Mouse (Mus musculus): ENCODE results near the gene Ctnnbl1. TPM values are rescaled to one million over a fixed set of nuclear protein-coding genes. Genes with fewer than 3 reads are reported as not detected.

Ctnnbl1 gene
- polyA plus RNA-seq, 1 experiment, result 28.3 TPM

DNA sequence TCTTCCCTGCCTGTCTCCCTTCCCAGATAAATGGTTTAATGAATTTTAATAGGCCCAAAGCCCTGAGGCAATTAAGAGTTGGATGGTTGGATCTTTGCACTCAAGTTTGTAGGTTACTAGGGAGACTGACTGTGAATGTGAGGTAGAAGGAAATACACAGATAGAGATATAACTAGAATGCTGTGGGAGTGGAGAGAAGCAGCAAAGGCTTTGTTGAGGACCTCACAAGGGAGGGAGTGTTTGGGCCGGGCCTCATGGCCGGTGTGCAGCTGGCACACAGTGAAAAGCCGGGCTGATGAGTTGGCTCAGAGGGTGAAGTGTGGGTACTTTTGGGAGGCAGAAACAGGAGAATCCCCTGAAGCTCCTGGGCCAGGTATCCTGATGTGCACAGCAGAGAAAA is 43.8 kb downstream of the Ctnnbl1 start:
- peaks cover 6% of the 10 kb centered on the region; the same call in 1 of the 2 replicates for H3K36me3 ChIP-seq (ENCODE audit: control insufficient read depth, insufficient read depth, low read length)
- whole genome bisulfite sequencing, result 96% methylated on average over 3 of the region's 3 CpGs
- no peak for DNase-seq (ENCODE audit: low read depth in 1 of 2, low spot score in 2 of 2)
- TF ChIP-seq CTCF (IDR thresholded peaks at IDR 0.05; ENCODE audit: extremely low read depth, insufficient read depth, insufficient read length, insufficient replicate concordance) (no peak), POLR2A (IDR thresholded peaks at IDR 0.05; ENCODE audit: low read depth, low read length) (no peak)
- H3K27me3 ChIP-seq (ENCODE audit: control insufficient read depth, insufficient read depth, low read length), result no peaks in the 10 kb centered on the region
- H3K27ac ChIP-seq (ENCODE audit: insufficient read depth, low read length), result no peak overlapping the region
- H3K4me3 ChIP-seq (ENCODE audit: extremely low read depth, insufficient read depth, insufficient read length), result no peak overlapping the region
- no peaks in the 10 kb centered on the region for H3K4me1 ChIP-seq (ENCODE audit: control insufficient read depth, insufficient read depth, insufficient read length)

- TF ChIP-seq POLR2A (IDR thresholded peaks at IDR 0.05; ENCODE audit: low read depth, low read length) (no peak), CTCF (IDR thresholded peaks at IDR 0.05; ENCODE audit: extremely low read depth, insufficient read depth, insufficient read length, insufficient replicate concordance) (no peak)
- Histone ChIP-seq H3K4me3 (ENCODE audit: extremely low read depth, insufficient read depth, insufficient read length) (no peak overlapping the region), H3K36me3 (ENCODE audit: control insufficient read depth, insufficient read depth, low read length) (peaks cover 3% of the 10 kb centered on the region; the same call in 1 of the 2 replicates), H3K4me1 (ENCODE audit: control insufficient read depth, insufficient read depth, insufficient read length) (no peaks in the 10 kb centered on the region), H3K27me3 (ENCODE audit: control insufficient read depth, insufficient read depth, low read length) (no peaks in the 10 kb centered on the region), H3K27ac (ENCODE audit: insufficient read depth, low read length) (no peak overlapping the region)
- WGBS, result 91% methylated on average over 16 of the region's 16 CpGs
- DNase-seq (ENCODE audit: low read depth in 1 of 2, low spot score in 2 of 2), result no peak
Observed at GRCm38 (mm10) chr2:157783152-157783551, 46.0 kb downstream of the Ctnnbl1 start.

DNA sequence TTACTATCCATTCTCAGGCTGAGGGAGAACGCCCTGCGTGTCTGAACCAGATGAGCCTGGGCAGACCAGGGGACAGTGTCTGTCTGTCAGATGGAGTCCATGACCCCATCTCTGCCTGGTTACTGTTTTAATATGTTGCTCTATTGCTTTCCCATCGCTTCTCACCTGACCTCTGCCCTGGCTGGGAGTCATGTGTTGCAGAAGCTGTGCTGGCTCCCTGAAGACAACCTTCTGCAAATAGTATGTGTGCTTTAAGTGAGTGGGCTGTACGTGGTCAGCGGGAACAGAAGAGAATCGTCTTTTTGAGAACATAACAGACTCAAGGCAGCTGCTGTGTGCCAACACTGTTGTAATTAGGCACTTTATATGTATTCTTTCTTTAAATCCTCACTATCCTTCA is 47.0 kb downstream of the Ctnnbl1 start:
- Histone ChIP-seq H3K4me1 (ENCODE audit: control insufficient read depth, insufficient read depth, insufficient read length) (no peaks in the 10 kb centered on the region), H3K27me3 (ENCODE audit: control insufficient read depth, insufficient read depth, low read length) (no peaks in the 10 kb centered on the region), H3K36me3 (ENCODE audit: control insufficient read depth, insufficient read depth, low read length) (peaks cover 6% of the 10 kb centered on the region; the same call in 1 of the 2 replicates), H3K4me3 (ENCODE audit: extremely low read depth, insufficient read depth, insufficient read length) (no peak overlapping the region), H3K27ac (ENCODE audit: insufficient read depth, low read length) (no peak overlapping the region)
- DNase-seq (ENCODE audit: low read depth in 1 of 2, low spot score in 2 of 2), result no peak
- TF ChIP-seq POLR2A (IDR thresholded peaks at IDR 0.05; ENCODE audit: low read depth, low read length) (no peak), CTCF (IDR thresholded peaks at IDR 0.05; ENCODE audit: extremely low read depth, insufficient read depth, insufficient read length, insufficient replicate concordance) (no peak)
- WGBS, result 90% methylated on average over 6 of the region's 6 CpGs

DNA sequence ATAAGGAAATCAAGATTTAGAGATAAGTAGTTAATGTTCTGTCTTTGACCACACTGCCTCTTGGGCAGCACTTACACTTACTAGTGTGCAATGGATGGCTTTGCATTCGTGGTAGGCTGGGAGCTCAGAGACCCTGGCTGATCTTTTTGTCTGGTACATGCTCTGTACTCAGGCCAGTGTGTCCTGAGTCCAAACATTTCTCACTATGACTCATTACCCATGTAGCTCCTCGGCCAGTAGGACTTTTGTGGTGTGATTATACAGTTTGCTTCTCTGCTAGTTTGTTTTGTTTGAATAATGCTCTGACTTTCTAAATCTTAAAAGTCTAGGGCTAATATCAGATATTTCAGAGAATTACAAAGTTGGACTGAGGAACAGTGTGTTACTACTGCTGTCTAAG is 47.4 kb downstream of the Ctnnbl1 start:
- 78% methylated on average over 2 of the region's 2 CpGs for WGBS
- Histone ChIP-seq H3K27ac (ENCODE audit: insufficient read depth, low read length) (no peak overlapping the region), H3K27me3 (ENCODE audit: control insufficient read depth, insufficient read depth, low read length) (no peaks in the 10 kb centered on the region), H3K4me1 (ENCODE audit: control insufficient read depth, insufficient read depth, insufficient read length) (no peaks in the 10 kb centered on the region), H3K4me3 (ENCODE audit: extremely low read depth, insufficient read depth, insufficient read length) (no peak overlapping the region), H3K36me3 (ENCODE audit: control insufficient read depth, insufficient read depth, low read length) (peaks cover 7% of the 10 kb centered on the region; the same call in 1 of the 2 replicates)
- DNase-seq (ENCODE audit: low read depth in 1 of 2, low spot score in 2 of 2), result no peak
- TF ChIP-seq POLR2A (IDR thresholded peaks at IDR 0.05; ENCODE audit: low read depth, low read length), result no peak
- no peak for TF ChIP-seq CTCF (IDR thresholded peaks at IDR 0.05; ENCODE audit: extremely low read depth, insufficient read depth, insufficient read length, insufficient replicate concordance)

DNA sequence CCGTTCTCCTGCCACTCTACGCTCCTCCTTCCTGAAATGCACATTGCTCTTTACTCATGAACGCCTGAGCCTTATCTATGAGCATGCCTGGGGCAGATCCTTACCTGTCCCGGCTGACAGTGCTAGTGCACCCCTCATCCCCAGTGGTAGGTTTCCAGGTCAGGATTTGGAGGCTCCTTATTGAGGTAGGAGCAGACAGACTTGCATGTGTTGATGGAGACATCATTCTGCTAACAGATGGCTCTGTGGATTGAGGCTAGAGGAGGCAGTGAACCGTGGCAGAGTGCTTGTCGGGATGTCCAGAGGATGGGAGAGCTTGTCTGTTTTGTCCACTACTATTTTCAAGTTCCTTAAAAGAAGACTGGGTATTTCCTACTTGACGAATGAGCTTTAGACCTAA is 52.0 kb downstream of the Ctnnbl1 start:
- Histone ChIP-seq H3K4me3 (ENCODE audit: extremely low read depth, insufficient read depth, insufficient read length) (no peak overlapping the region), H3K27me3 (ENCODE audit: control insufficient read depth, insufficient read depth, low read length) (no peaks in the 10 kb centered on the region), H3K36me3 (ENCODE audit: control insufficient read depth, insufficient read depth, low read length) (peaks cover 11% of the 10 kb centered on the region), H3K27ac (ENCODE audit: insufficient read depth, low read length) (no peak overlapping the region), H3K4me1 (ENCODE audit: control insufficient read depth, insufficient read depth, insufficient read length) (no peaks in the 10 kb centered on the region)
- TF ChIP-seq CTCF (IDR thresholded peaks at IDR 0.05; ENCODE audit: extremely low read depth, insufficient read depth, insufficient read length, insufficient replicate concordance) (no peak), POLR2A (IDR thresholded peaks at IDR 0.05; ENCODE audit: low read depth, low read length) (no peak)
- 89% methylated on average over 7 of the region's 7 CpGs for WGBS
- no peak for DNase-seq (ENCODE audit: low read depth in 1 of 2, low spot score in 2 of 2)

DNA sequence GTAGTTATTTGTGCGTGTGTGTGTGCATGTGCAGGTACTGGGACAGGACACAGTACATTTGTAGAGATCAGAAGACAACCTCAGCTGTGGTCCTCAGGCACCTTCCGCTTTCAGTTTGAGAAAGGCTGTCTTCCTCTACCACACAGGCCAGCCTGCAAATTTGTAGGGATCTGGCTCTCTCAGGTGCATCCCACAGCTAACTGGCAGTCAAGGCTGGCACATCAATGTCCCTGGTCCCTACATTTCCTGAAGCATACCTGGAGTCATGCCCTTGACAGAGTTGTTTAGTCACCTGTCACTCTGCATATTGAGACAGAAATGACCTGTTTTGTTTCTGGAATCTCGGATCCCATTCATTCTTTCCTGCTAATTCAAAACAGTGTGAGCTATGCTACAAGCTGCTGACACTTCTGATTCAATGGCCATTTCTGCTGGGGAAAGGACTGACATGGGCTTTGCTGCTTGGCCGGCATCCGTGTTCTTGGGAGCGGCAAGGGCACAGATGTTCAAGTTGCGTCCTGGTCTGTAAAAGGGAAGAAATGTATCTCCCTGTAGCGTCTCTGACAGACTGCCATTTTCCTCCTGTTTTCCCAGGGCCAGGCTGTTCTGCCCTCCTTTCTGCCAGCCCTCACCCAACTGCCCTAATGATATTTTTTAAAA is 53.8 kb downstream of the Ctnnbl1 start:
- Histone ChIP-seq H3K36me3 (ENCODE audit: control insufficient read depth, insufficient read depth, low read length) (peaks cover 11% of the 10 kb centered on the region), H3K27me3 (ENCODE audit: control insufficient read depth, insufficient read depth, low read length) (no peaks in the 10 kb centered on the region), H3K27ac (ENCODE audit: insufficient read depth, low read length) (no peak overlapping the region), H3K4me3 (ENCODE audit: extremely low read depth, insufficient read depth, insufficient read length) (no peak overlapping the region), H3K4me1 (ENCODE audit: control insufficient read depth, insufficient read depth, insufficient read length) (no peaks in the 10 kb centered on the region)
- WGBS, result 97% methylated on average over 8 of the region's 8 CpGs
- TF ChIP-seq POLR2A (IDR thresholded peaks at IDR 0.05; ENCODE audit: low read depth, low read length) (no peak), CTCF (IDR thresholded peaks at IDR 0.05; ENCODE audit: extremely low read depth, insufficient read depth, insufficient read length, insufficient replicate concordance) (no peak)
- no peak for DNase-seq (ENCODE audit: low read depth in 1 of 2, low spot score in 2 of 2)

DNA sequence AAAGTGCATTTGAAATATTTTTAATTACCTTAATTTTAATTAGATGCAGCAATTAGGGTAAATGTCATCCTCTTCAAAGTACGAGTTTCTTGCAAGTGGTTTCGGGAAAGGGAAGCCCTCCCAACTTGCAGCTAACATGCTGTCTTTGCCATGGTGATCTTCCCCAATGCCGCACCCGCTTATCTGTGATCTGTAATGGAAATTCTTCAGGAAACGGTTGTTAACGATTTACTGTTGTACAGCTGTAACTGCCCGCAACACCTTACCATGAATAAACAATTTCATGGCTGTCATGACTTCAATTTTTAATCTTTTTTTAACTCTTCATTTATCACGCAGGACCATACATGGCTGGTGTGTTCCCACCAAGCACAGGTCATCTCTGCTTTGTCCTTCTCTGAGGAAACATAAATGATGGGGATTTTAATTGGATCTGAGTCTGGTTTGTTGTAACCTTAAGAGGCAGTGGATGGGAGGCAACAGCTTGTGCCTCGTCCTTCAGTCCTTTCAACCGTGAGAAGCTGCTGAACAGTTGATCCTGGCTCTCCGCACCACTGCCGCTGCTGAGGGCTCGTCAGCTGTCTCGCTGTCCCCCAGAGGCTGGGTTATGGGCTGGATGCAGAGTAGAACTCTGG is 54.4 kb downstream of the Ctnnbl1 start:
- Histone ChIP-seq H3K4me3 (ENCODE audit: extremely low read depth, insufficient read depth, insufficient read length) (no peak overlapping the region), H3K36me3 (ENCODE audit: control insufficient read depth, insufficient read depth, low read length) (peaks cover 11% of the 10 kb centered on the region), H3K27ac (ENCODE audit: insufficient read depth, low read length) (no peak overlapping the region), H3K4me1 (ENCODE audit: control insufficient read depth, insufficient read depth, insufficient read length) (no peaks in the 10 kb centered on the region), H3K27me3 (ENCODE audit: control insufficient read depth, insufficient read depth, low read length) (no peaks in the 10 kb centered on the region)
- DNase-seq (ENCODE audit: low read depth in 1 of 2, low spot score in 2 of 2), result no peak
- 94% methylated on average over 14 of the region's 14 CpGs for WGBS
- TF ChIP-seq POLR2A (IDR thresholded peaks at IDR 0.05; ENCODE audit: low read depth, low read length) (no peak), CTCF (IDR thresholded peaks at IDR 0.05; ENCODE audit: extremely low read depth, insufficient read depth, insufficient read length, insufficient replicate concordance) (no peak)
